Mouse (Mus musculus): ENCODE measurements around the gene Gabrd.

Gabrd gene

GRCm38 (mm10) chr4:155387166-155387565, 10.7 kb downstream of the Gabrd start:
- no peak for DNase-seq (ENCODE audit: inconsistent age in 2 of 2, low spot score in 1 of 2)

- no peak for DNase-seq (ENCODE audit: inconsistent age in 2 of 2, low spot score in 1 of 2)
Observed at GRCm38 (mm10) chr4:155383326-155383725, 14.6 kb downstream of the Gabrd start.

- no peak for DNase-seq (ENCODE audit: inconsistent age in 2 of 2, low spot score in 1 of 2)
Observed at GRCm38 (mm10) chr4:155382752-155383151, 15.2 kb downstream of the Gabrd start.

- DNase-seq (ENCODE audit: inconsistent age in 2 of 2, low spot score in 1 of 2) = no peak
Observed at GRCm38 (mm10) chr4:155381974-155382373, 15.9 kb downstream of the Gabrd start.

- DNase-seq (ENCODE audit: inconsistent age in 2 of 2, low spot score in 1 of 2) = no peak
Observed at GRCm38 (mm10) chr4:155371797-155372735, 25.8 kb downstream of the Gabrd start.

GRCm38 (mm10) chr4:155370737-155371715, 26.9 kb downstream of the Gabrd start:
- DNase-seq (ENCODE audit: inconsistent age in 2 of 2, low spot score in 1 of 2) = no peak

GRCm38 (mm10) chr4:155368684-155369083, 29.2 kb downstream of the Gabrd start:
- peak; percentile 75 to 93 for DNase-seq (ENCODE audit: inconsistent age in 2 of 2, low spot score in 1 of 2)

- DNase-seq (ENCODE audit: inconsistent age in 2 of 2, low spot score in 1 of 2) = no peak
Observed at GRCm38 (mm10) chr4:155367739-155368138, 30.2 kb downstream of the Gabrd start.

- no peak for DNase-seq (ENCODE audit: inconsistent age in 2 of 2, low spot score in 1 of 2)
Observed at GRCm38 (mm10) chr4:155366784-155367183, 31.1 kb downstream of the Gabrd start.

GRCm38 (mm10) chr4:155362443-155362842, 35.5 kb downstream of the Gabrd start:
- no peak for DNase-seq (ENCODE audit: inconsistent age in 2 of 2, low spot score in 1 of 2)

- peak; percentile 90 to 94 for DNase-seq (ENCODE audit: inconsistent age in 2 of 2, low spot score in 1 of 2)
Observed at GRCm38 (mm10) chr4:155361303-155361791, 36.6 kb downstream of the Gabrd start, which contains the start of gene Prkcz. Gene Prkcz, minus strand, starts transcription at chr4:155361361.

GRCm38 (mm10) chr4:155360856-155361255, 37.1 kb downstream of the Gabrd start:
- no peak for DNase-seq (ENCODE audit: inconsistent age in 2 of 2, low spot score in 1 of 2)

GRCm38 (mm10) chr4:155359560-155360464, 38.1 kb downstream of the Gabrd start:
- no peak for DNase-seq (ENCODE audit: inconsistent age in 2 of 2, low spot score in 1 of 2)

- no peak for DNase-seq (ENCODE audit: inconsistent age in 2 of 2, low spot score in 1 of 2)
Observed at GRCm38 (mm10) chr4:155357601-155358000, 40.3 kb downstream of the Gabrd start.

- no peak for DNase-seq (ENCODE audit: inconsistent age in 2 of 2, low spot score in 1 of 2)
Observed at GRCm38 (mm10) chr4:155356354-155356753, 41.6 kb downstream of the Gabrd start.

GRCm38 (mm10) chr4:155354546-155354945, 43.4 kb downstream of the Gabrd start:
- DNase-seq (ENCODE audit: inconsistent age in 2 of 2, low spot score in 1 of 2) = no peak

GRCm38 (mm10) chr4:155354035-155354434, 43.9 kb downstream of the Gabrd start:
- no peak for DNase-seq (ENCODE audit: inconsistent age in 2 of 2, low spot score in 1 of 2)

GRCm38 (mm10) chr4:155352581-155352980, 45.3 kb downstream of the Gabrd start:
- no peak for DNase-seq (ENCODE audit: inconsistent age in 2 of 2, low spot score in 1 of 2)

- DNase-seq (ENCODE audit: inconsistent age in 2 of 2, low spot score in 1 of 2) = no peak
Observed at GRCm38 (mm10) chr4:155346350-155346749, 51.6 kb downstream of the Gabrd start.

- peak; percentile 53 to 79 for DNase-seq (ENCODE audit: inconsistent age in 2 of 2, low spot score in 1 of 2)
Observed at GRCm38 (mm10) chr4:155345608-155345953, 52.3 kb downstream of the Gabrd start.
